Mouse (Mus musculus) layer of hippocampus, postnatal 14 days (tissue): ENCODE measurements around the gene Fastk. TPM values are rescaled to one million over a fixed set of nuclear protein-coding genes. Genes with fewer than 3 reads are reported as not detected.
A peak's percentile ranks its signal among the peaks of the same experiment; 100 is the strongest.

Experiments
- DNase-seq, 2 experiments: peaks; one replicate each; pipeline ENCODE4 v3.0.0; 2021 to 2022; ENCODE audit warnings: low spot score in 2 of 2, mixed read lengths in 1 of 2
- long read RNA-seq, 2 experiments: library from polyadenylated mRNA; stranded (forward); transcript quantifications; one replicate each; pipeline ENCODE4 v2.0.0; 2021
- total RNA-seq, 2 experiments: library from RNA; stranded (reverse); gene quantifications; 2 replicates each; pipeline ENCODE4 v1.2.3; 2021

The Fastk gene
- 100 to 1,000 TPM; 113 to 116 TPM for total RNA-seq
- long read RNA-seq, experiment 1, transcript Fastk-213 (9 exons, 2,552 nt), result minor isoform, 17 of 207 reads
- long read RNA-seq, experiment 1, transcript Fastk-201 (10 exons, 1,893 nt), result major isoform, 101 of 207 reads
- long read RNA-seq, experiment 1, partial matches to known transcripts, result 19 of 207 reads
- long read RNA-seq, experiment 1, other reads (novel, unspliced or antisense), result 70 of 207 reads
- long read RNA-seq, experiment 2, transcript Fastk-201 (10 exons, 1,893 nt), result major isoform, 129 of 228 reads
- long read RNA-seq, experiment 2, transcript Fastk-213 (9 exons, 2,552 nt), result minor isoform, 17 of 228 reads
- long read RNA-seq, experiment 2, partial matches to known transcripts, result 12 of 228 reads
- long read RNA-seq, experiment 2, other reads (novel, unspliced or antisense), result 69 of 228 reads

- DNase-seq, result peak; percentile 92 to 94
Measured at GRCm38 (mm10) chr5:24444746-24445427, at the start of gene Fastk. Fastk (minus strand) TSS chr5:24445287.

DNA sequence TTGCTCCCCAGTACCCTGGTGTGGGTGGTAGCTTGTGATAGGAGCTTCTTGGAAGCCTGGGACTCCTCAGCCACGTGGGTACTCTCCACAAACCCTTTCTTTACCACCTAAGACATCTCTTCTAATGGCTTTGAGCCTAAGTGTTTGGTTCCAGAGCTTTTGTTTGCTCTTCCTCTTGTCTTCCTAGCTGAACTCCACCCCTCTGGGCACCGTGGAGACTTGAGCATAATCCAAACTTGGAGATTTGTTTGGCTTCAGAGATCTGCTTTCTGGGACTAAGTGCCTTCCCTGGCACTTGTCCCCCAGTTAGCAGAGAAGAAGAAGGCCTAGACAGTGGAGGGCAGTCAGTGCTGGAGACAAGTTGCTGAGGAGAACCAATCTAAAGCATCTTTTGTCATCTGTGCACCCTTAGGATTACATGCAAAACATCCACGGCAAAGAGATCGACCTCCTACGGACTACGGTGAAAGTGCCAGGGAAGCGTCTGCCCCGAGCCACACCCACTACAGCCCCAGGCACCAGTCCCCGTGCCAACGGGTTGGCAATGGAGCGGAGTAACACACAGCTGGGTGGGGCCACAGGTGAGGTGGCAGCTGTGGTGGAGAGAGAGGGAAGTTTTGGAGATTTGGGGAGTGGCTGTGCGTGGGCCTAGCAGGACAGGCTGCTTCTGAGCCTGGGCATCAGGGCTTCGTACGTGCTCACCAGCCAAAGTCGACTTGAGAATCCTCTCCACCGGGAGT lies 47.6 kb upstream of the Fastk start:
- DNase-seq, result no peak

GRCm38 (mm10) chr5:24490413-24490920 lies 45.4 kb upstream of the Fastk start:
- no peak for DNase-seq

DNA sequence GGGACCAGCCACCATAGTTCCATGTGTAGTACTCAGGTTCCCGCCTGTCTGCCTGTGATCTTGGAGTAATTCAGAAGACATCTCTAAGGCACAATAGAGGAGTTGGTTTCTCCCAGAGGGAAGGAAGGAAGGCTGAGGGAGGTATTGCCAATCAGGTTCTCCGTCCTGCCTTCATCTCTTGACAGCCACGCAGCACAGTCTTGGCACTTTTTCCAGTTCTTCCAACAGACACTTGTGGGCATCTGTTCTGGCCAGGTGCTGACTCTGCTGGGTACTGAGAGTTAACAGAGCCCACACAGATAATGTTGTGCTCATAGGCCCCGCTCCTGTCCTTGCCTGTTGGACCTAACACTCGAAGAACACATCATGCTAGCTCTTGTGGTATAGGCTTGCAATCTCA lies 41.7 kb upstream of the Fastk start:
- DNase-seq, result no peak

GRCm38 (mm10) chr5:24486097-24486496 lies 41.0 kb upstream of the Fastk start:
- peak; percentile 84 to 88 for DNase-seq

- no peak for DNase-seq
Measured at GRCm38 (mm10) chr5:24484963-24485362, 39.9 kb upstream of the Fastk start.

DNA sequence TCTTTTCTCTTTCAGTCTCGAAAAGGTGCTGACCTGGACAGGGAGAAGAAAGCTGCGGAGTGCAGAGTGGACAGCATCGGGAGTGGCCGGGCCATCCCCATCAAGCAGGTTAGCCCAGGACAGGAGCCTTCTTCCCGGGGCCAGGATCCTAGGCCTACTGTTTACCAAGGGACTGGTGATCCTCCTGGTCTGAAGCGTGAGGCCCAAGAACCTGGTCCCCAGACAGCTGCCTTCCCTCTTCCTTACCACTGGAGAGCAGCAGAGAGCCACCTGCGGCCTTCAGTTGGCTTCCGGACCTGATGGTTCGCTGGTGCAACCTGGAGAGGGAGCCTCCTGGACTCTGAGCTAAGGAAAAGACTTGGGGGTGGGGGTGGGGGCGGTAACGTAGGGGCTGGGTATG lies 38.2 kb upstream of the Fastk start:
- peak; percentile 57 to 58 for DNase-seq

DNA sequence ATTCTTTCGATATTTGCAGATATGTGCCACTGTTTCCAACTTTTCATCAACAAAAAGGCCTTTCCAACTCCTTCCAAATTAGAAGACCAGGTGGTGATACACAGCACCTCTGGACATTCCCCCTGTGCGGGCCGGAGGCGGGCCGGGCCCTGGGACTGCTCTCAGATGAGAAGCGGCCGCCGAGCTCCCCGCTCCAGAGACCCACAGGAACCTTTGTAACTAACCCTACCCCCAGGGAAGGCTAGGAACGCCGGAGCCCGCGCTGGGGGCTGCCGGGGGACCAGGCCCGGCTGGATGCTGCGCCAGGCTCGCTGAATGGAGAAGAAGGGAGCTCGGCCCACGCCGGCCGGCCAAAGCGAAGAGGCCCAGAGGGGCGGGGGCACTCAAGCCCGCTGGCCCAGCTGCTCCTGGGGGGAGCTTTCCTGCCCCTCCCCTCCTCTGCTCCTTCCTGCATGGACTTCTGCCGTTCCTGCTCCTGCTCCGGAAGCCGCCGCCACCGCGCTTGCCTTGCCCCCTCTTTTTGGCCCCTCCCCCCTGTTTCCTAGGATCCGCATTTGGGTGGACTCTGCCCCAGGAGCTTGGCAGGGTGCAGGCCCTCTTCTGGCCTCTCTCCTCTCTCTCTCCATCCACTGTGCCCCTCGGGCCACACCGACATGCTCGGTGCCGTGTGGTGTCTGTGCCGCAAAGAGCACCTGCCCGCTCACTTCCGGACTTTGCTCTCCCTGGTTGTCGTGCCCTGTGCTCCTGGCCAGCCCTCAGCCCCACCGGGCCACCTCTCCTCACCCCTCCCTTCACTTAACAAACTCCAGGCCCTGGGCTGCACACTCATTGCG lies 37.4 kb upstream of the Fastk start:
- DNase-seq, result no peak

GRCm38 (mm10) chr5:24481647-24482046 lies 36.6 kb upstream of the Fastk start:
- peak; percentile 48 to 57 for DNase-seq

DNA sequence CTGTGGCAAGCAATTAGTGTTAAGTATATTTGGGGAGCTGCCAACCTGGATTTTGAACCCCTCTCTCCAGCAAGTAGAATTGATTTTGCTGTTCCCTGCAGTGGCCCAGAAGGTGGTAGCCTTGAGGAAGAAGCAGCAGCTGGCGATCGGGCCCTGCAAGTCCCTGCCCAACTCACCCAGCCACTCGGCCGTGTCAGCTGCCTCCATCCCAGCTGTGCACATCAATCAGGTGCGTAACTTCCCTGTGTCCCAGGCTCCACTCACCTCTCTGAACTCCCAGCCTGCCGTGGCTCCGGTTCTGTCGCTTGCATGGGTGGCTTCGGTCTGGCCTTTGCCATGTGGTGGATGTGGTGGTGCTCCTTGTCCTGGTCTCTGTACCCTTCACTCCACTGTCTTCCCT lies 32.8 kb upstream of the Fastk start:
- DNase-seq, result no peak

DNA sequence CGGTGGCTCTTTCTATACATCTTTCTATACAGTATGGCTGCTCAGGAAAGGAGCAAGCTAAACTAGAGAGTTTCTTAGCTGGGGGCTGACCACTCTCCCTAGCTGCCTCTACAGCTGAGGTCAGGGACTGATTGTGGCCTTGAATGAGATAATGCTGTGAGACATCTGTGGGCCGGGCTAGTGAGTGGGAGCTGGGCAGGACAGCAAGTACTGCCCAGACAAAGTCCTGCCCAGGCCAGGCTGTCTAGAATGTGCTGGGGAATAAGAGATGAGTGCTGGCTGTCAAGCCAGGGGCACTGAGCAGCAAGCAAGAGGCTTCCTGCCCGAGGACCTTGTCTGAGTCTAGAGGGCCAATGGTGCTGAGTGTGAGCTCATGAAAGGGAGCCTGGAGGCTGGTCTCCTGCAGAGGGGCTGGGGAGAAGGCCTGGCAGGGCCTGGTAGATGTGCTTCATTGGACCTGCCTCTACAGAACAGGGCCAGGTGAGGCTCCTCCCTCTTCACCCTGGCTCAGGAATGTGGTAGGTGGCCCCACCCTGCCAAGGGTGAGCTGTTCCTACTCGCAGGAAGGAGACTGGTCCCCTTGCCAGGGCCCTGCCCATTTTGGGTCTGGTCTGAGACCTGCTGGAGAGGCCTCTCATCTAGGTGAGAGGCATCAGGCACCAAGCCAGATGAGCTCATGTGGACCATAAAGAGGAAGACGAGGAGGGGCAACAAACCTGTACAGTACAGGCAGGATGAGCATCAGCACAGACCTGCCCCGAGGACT lies 30.6 kb upstream of the Fastk start:
- no peak for DNase-seq

DNA sequence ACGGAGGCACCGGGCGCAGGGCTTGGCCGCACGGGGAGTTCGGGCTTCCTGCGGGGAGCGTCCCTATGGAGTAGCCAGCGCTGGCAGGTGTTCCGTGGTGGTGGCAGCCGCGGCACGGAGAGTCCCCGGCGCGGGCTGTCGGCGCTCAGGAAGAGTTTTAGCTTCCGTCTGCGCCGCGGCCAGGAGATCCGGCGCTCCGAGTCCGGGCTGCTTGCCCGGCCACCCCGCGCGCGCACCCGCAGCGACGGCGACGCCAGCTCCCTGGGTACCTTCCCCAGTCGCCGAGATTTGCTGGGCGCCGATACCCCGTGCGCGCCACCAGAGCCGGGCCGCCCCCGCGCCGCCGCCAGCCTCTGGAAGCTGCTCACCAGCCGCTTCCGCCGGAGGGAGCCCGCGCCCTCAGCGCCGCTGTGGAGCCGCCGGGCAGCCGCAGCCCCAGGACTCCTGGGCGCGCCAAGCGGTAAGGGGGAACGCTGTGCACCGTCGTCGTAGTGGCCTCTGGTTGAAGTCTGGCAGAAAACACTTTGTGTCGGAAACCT lies 29.7 kb upstream of the Fastk start:
- DNase-seq, result peak; percentile 50 to 61

DNA sequence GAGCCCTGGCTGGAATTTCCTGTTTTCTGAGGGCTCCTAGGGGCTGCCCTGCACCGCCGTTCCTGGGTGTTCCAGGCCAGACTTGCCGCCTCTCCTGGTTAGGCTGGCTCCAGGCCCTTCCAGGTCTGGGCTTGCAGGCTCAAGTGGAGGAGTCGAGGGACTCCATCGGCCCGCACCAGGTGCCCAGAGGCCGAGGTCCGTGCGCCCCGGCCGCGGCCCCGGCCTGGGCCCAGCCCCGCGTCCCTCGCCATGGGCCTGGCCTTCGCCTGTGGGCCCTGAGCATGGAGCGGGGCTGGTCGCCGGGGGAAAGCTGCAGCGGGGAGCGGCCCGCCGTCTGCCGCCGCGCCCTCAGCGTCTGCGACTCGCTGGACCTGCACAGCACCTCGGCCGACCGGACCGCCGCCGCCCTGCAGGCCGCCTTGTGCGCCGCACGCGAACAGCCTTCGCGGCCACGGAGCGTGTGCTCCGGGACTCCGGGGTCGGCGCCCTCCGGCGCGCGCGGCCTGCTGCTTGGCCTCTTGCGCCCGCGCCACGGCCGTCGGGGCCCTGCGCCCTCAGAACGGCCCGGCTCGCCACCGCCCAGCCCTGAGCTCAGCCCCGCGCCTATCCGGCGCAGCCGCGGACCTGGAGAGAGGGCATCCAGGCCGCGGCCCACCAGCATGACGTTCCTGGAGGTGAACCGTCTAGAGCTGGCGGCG lies 29.1 kb upstream of the Fastk start:
- DNase-seq, result no peak

- no peak for DNase-seq
Measured at GRCm38 (mm10) chr5:24472884-24473619, 28.0 kb upstream of the Fastk start.

- DNase-seq, result peak; percentile 55 to 65
Measured at GRCm38 (mm10) chr5:24470600-24470999, 25.5 kb upstream of the Fastk start.

GRCm38 (mm10) chr5:24466762-24467161 lies 21.7 kb upstream of the Fastk start:
- no peak for DNase-seq

GRCm38 (mm10) chr5:24455613-24456012 lies 10.5 kb upstream of the Fastk start:
- no peak for DNase-seq

DNA sequence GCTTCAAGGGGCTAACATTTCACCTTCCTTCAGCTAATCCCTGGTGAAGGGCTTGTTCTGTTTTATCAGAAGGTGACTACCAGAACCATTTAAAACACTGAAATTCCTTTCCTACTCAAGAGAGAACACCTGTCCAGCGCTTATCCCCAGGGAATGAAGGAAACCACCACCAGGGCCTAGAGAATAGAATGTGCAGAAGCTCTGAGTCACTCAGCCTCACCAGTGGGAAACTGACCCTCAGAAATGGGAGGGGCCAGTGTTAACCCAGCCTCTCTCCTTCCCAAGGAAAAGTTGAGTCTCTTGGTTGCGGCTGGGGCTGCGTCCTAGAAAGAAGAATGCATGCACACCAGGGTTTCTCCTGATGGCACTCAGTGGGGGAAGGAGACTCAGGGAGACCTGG lies 10.0 kb upstream of the Fastk start:
- no peak for DNase-seq

DNA sequence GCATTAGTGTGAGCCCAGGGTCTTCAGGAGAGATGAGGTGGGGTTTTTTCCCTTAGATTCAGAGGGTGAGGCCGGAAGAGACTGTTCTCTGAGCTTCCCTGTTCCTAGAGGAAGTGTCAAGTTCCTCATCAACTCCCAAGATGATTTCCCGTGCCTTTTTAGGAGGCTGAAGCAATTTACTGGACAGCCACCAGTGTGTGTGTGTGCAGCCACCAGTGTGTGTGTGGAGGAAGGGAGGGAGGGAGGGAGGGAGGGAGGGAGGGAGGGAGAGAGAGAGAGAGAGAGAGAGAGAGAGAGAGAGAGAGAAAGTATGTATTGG lies 8.9 kb upstream of the Fastk start:
- DNase-seq, result no peak
